Mouse (Mus musculus) E14TG2a.4 (cell line): ENCODE measurements around the gene Creb3l2.

Experiments used
- CTCF ChIP-seq: conservative IDR thresholded peaks from 2 replicates; pipeline ENCODE4 v1.5.1; 2014; ENCODE audit warnings: low read length
- POU5F1 ChIP-seq: IDR thresholded peaks from 2 replicates; pipeline ENCODE4 v1.6.1; 2014; ENCODE audit warnings: low read length, borderline replicate concordance

GRCm38 (mm10) chr6:37369750-37370149, 72.2 kb downstream of the Creb3l2 start:
- TF ChIP-seq CTCF, result no peak
- TF ChIP-seq POU5F1, result no peak
